Mouse (Mus musculus): Measurements from ENCODE around the gene Spaca6.

Spaca6 gene

DNA sequence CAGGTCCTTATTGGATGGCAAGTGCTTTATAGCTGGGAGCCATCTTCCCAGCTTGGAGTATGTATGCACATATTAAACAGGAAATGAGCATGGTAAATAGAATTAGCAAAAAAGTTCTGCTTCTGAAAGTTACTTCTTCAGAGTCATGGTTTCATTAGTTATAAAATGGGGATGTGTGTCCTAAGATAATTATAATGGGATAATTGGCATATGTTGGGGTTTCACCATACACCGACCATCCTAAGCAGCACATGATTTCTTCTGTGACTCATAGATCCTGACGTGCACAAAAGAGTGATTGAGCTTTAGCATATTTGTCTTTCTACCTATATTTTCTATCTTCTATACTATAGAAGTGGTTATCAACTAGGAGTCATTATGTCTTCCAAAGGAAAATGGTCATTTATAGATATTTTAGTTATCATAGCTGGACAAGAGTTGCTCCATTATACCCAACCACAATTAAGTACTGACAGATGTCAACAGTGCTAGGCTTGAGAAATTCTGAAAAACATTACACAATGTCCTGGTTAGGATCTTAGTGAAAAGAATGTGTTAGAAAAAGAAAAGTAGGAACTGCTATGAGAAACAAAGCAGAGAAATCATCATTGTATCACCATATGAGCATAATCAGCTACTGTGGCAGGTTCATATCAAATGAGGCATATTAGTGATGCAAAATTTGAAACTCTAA is 62.9 kb downstream of the Spaca6 start:
- in situ Hi-C loops (cut with MboI, MseI), result no loop called here
